Mouse (Mus musculus): ENCODE results near the gene Zfp787.
"Not testable (repeated sequence)": the region's sequence is repeated elsewhere in the genome, so short reads cannot be mapped to it uniquely, and the experiment has no call there.

The Zfp787 gene

DNA sequence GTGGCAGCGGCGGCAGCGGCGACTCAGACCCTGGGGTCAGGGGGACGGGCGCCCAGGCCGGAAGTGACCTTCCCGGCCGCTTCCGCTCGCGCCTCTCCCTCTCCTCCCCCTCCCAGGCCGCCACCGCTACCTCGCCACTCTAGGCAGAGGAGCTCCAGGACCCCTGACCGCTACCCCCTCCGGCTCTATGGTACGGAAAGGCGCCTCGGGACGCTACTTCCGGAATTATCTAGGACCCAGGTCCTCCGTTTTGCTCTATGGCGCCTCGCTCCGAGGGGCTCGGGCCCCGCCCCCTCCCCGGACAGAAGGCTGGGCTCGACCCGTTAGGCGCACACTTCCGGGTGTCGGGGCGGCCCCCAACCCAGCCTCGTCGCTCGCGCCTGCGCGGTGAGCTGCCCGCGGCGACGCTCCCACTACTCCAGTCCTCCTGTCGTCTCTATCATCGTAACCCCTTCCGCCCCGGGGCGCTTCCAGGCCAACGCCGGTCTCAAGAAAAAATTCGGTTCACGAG, at the start of gene Zfp787:
Gene Zfp787 (minus strand): TSS at position 97 of the 511 bp plus-strand sequence.
- DNase-seq (ENCODE audit: low spot score), result peak; percentile 79

DNA sequence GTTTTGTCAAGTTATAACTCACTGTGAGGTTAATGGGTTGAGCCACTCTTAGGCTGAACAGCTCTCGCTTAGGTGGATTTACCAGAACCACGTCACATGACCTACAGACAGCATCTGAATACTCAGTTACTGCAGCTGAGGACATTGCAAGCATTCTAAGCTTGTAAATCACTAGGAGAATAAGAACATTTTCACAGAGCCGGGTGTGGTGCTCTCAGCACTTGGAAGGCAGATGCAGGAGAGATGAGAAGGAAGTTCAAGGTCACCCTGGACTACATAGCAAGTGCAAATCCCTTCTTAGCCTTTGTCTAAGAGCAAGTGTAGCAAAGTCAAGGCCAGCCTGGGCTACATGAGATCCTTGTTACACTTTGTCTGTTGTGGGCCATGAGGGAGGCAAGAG, 48.4 kb upstream of the Zfp787 start:
- no peak for DNase-seq (ENCODE audit: low spot score)

DNA sequence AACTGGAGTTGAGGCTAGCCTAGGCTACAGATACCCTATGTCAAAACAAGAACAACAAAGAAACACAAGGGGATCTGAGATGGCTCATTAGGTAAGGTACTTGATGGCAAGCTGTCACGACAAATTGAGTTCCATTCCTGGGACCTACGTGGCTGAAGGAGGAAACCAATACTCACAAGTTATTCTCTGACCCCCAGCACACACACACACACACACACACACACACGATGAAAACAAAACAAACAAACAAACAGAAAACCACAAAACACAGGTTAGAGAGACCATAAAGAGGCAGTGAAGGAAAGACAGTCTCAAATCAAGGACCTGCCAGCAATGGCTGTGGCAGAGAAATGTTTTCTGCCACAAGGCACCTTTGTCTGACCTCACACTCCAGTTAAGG, 41.0 kb upstream of the Zfp787 start, which contains the start of gene Galp:
Gene Galp (plus strand): TSS at position 301 of the 400 bp plus-strand sequence.
- no peak for DNase-seq (ENCODE audit: low spot score)

DNA sequence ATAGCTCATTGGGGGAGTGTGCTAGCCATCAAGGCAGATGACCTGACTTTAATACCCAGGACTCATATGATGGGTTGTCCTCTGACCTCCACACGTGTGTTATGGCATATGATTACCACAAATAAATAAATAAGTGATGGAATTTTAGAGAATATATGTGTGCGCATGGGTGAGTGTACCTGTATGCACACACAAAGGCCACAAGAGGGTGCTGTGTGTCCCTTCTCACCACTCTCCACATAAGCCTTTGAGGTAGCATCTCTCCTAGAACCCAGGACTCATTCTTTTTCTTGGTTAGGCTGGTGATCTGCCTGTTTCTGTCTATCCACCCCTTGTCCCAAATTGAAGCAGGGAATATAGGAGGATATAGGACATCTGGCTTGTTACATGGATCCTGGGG, 40.0 kb upstream of the Zfp787 start:
- no peak for DNase-seq (ENCODE audit: low spot score)

DNA sequence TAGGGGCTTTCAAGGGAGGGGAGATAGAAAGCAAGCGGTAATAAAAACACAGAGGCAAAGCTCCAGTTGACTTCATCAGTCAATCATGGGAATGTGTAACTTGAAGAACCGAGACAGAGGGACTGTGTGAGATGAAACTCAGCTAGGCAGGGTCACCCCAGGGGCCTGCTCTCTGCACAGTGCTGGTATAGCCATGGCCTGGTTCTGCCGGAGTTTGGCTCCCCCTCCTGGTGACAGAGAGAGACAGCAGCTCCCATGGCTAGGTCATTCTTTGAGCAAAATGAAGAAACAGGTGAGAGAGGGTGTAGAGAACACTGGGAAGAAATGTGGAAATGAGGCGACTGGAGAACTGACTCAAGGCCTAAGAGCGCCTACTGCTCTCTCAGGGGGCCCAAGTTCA, 38.3 kb upstream of the Zfp787 start:
- peak; percentile 27 for DNase-seq (ENCODE audit: low spot score)

DNA sequence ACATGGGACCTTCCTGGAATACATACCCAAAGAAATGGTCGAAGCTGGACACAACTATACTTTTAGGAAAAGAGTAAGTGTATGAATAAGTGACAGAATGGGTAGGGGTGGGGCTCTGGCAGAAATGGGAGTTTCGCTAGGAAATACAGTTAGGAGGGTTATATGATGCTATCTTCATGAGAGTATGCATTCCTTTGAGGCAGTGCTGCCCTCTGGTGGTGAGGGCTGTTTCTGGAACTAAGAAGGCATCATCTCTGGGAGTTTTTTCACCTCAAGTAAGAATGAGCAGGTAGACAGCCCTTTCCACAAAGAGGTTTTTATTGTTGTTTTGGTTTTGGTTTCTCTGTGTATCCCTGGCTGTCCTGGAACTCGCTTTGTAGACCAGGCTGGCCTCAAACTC, 35.6 kb upstream of the Zfp787 start:
- peak; percentile 51 for DNase-seq (ENCODE audit: low spot score)

DNA sequence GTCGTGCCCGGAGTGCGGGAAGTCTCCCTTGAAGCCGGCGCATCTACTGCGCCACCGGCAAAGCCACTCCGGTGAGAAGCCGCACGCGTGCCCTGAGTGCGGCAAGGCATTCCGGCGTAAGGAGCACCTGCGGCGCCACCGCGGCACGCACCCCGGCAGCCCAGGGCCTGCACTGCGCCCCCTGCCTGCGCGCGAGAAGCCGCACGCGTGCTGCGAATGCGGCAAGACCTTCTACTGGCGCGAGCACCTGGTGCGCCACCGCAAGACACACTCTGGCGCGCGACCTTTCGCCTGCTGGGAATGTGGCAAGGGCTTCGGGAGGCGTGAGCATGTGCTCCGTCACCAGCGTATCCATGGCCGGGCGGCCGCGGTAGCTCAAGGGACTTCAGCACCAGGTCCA, 33.7 kb upstream of the Zfp787 start:
- DNase-seq (ENCODE audit: low spot score), result no peak

DNA sequence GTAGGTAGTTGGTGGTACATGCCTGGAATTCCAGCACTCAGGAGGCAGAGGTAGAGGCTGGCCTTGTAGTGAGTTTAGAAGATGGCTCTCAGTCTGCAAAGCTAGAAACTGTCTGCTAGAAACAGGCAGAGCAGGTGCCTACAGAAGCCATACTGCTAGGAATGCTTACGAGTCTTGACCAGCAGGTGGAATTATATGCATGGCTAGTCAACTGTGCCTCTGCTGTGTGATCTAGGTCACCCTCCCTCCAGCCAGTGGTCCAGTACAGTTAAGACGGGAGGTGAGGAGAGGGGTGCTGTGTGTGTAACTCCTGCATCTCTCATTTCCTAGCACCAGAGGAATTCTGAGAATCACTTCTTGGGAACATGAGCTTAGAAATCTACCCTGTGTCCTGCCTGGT, 31.0 kb upstream of the Zfp787 start:
- DNase-seq (ENCODE audit: low spot score), result no peak

DNA sequence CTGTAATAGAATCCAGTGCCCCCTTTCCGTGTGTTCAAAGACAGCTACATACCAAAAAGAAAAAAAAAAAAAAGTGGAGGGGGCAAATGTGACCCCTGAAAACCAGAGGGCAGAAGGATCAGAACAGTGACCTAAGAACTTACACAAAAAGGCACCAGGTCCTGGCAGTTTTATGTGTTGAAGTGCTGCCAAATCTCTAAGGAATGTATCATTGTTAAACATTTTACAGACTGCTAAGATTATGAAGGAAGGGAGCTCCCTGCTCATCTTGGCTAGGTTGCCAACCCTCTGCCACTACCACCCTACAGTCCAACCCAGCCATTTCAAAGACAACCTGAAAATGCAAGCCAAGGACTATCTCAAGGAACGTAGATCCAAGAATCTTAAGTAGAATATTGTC, 30.4 kb upstream of the Zfp787 start:
- DNase-seq (ENCODE audit: low spot score), result no peak

DNA sequence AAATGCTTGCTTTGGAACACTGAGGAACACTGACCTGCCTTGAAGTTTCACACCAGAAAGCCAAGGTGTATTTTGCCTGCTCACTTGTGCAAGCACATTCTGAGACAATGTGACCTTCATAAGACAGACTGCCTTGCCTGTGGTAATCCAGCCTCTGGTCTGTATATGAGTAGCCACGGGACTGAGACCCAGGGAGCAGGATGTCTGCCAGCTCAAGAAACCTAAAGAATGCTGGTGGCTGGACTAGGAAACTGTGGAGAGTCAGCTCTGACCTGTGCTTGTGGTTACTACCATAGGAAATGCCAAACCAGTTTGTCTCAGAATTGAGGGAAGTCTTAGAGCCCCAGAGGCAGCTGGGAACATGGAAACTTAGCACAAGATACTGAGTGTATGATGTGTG, 29.6 kb upstream of the Zfp787 start:
- DNase-seq (ENCODE audit: low spot score), result no peak

DNA sequence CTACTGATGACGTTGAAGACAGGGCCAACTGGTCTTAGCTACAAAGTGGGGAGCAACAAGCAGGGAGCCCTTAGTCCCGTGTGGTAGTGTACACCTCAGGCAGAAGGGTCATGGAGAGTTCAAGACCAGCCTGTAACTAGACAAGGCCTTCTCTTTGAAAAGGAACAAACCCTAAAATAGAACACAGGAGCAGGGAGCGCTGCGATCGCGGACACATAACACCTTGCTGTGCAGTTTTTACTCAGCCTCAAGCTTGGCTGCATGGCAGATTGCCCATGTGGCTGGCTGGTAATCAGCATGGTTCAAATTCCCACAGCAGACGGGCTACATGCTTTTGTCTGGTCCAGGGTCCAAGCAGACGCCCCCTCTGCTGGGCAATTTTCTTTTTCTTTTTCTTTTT, 28.7 kb upstream of the Zfp787 start:
- DNase-seq (ENCODE audit: low spot score), result no peak

DNA sequence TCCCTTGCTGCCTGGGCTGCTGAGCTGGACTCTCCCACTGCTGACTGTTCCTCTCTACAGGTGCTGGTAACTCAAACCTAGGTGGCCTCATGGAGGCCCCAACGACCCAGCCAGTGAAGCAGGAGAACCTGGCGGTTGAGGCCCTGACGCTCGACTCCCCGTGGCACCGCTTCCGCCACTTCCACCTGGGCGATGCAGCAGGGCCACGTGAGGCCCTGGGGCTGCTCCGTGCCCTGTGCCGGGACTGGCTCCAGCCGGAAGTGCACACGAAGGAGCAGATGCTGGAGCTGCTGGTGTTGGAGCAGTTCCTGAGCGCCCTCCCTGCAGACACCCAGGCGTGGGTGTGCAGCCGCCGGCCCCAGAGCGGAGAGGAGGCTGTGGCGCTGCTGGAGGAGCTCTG, 28.0 kb upstream of the Zfp787 start:
- DNase-seq (ENCODE audit: low spot score), result no peak

DNA sequence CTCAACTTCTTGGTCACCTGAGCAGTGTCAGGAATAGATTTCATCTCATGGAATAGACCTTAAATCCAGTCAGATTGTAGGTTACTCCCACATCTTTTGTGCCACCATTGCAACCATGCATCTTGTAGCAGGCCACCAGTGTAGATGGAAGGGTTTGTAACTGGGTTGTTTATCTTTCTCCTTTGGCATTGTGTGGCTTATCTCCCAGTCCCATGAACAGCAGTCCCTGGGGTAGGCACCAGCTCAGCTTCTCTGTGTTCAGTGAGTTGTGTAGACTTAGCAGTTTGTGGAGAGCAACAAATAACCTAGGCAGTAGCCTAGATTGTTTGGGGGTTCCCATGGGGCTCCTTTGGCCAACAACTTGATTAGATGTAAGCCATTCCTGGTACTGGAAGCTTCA, 27.1 kb upstream of the Zfp787 start:
- no peak for DNase-seq (ENCODE audit: low spot score)

DNA sequence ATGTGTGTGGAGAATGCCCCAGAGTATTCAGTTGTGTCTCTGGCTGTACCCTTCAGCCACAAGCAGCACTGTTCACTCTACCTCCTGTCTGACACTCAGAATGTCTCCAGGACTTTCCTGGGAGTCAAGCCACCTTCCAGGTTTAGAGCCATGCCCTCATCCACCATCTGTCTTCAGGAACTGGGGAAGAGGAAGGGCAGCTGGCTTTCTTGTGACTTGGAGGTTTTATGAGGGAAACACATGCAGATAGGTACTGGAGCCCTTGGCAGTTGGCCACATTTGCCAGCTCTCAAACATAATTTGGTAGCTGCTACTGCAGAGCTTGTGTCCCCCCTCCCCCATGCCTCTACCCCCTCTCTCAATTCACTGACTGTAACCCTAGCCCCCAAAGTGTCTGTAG, 23.2 kb upstream of the Zfp787 start:
- DNase-seq (ENCODE audit: low spot score), result no peak

DNA sequence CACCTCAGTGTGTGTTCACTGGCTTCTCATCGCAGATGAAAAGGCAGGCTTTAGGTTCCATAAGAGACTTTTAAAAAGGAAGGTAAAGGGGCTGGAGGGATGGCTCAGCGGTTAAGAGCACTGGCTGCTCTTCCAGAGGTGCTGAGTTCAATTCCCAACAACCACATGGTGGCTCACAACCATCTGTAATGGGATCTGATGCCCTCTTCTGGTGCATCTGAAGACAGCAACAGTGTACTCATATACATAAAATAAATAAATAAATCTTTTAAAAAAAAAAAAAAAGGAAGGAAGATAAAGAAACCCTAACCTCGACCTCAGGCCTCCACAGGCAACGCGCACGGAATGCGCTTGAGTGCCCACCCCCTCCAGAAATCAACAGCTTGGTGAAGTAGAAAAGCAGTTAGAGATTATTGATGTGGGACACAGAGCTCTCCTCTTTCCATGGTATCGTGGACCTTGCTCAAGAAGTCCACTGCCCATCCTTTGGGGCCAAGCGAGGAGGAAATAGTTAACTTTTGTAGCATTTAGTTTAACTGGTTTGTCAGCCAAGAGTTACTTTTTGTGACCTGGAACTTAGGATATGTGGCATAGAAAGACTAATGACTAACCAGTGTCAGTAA, 18.7 kb upstream of the Zfp787 start:
- DNase-seq (ENCODE audit: low spot score), result not testable (repeated sequence)

DNA sequence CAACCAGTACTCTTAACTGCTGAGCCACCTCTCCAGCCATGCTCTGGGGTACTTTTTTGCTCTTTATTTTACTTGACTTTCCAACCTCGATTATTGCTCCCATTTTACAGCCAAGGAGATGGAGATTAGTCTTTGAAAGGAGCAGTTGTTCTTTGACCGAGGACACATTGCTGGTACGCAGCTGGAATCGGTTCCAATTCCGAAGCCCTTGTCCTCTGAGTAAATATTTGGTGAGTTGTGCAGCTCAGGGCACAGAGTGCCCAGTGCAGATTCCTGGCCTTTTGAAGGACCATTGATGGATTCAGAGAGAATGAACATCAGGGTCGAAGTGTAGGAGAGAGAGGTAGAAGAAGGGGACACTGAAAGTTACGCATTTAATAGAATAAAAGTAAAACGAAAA, 18.1 kb upstream of the Zfp787 start:
- no peak for DNase-seq (ENCODE audit: low spot score)

DNA sequence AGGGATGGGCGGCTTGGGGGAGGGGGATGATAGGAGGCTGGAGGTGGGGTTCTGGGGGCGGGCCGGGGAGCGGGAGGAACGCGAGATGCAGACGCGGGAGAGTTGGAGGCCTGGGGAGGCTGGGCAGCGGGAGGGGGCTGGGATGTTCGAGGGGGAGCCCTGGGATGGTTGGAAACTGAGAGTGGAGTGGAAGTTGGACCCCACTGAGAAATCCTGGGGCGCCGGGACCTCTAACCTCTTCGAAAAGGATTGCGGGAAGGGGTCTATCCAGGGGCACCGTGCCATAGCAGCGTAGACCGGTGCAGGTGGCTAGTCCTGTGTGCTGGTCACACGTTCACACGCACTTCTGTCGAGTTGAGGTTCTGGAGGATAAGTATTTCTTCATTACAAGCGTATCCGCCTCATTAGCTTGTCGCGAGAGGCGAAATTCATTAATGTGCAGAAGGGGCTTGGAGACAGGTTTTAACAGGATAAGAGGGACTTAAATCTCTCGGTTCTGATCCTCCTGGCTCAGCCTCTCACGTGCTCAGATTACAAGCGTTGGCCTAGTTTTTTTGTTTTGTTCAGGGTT, 17.0 kb upstream of the Zfp787 start:
- no peak for DNase-seq (ENCODE audit: low spot score)

DNA sequence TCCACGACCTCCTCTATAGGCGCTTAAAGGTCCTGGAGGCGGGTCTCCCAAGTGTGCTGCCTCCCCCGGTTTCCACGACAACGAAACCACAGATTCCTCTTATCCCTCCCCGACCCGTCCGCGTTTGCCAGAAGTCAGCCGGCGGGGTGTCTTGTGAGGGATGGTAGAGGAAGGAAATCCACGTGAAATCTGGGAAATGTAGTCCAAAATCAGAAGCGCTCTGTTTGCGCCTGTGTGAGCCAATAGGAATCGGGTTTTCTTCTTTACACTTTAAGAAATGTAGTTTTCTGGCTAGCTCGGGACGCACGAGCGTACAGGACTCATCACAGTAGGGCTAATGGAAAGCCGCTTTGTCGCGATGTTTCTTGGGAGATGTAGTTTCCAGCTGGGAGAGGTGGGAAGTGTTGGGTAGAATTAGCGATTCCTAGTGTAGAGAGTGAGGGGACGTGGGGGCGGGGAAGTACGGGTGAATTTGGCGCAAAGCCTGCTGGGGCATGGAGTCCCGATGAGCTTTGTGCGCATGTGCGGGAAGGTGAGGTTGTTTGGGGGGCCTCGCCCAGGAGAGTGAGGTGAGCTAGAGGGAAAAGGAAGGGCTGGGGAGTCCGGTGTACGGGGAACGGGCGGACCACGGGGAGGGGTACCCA, 16.3 kb upstream of the Zfp787 start, which contains the start of gene Zfp444:
Gene Zfp444 (plus strand): TSS at position 221 of the 644 bp plus-strand sequence.
- peak; percentile 81 for DNase-seq (ENCODE audit: low spot score)

DNA sequence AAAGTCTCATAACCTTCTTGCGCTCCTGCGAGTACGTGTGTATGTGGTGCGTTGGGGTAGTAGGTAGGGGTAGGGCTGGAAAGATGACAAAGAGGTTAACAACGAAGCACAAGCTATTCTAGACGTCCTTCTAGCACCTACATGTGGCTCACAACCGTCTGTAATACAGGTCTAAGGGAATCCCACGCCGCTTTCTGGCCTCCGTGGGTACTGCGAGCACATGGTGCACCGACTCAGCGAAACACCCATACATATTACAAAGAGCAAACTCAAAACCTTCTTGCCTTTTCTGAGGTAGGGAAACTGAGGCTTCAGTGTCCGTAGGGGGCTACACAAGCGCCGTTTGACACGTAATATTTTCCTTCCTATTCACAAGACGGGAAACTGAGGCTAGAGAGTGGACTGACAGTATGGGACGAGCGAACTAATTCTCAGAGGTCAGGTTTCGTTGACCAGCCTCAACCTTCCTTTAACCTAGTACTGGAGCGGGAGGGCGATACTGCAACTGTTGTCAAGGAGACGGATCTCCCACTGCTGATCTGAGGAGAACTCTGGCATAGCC, 15.7 kb upstream of the Zfp787 start:
- peak; percentile 46 for DNase-seq (ENCODE audit: low spot score)

DNA sequence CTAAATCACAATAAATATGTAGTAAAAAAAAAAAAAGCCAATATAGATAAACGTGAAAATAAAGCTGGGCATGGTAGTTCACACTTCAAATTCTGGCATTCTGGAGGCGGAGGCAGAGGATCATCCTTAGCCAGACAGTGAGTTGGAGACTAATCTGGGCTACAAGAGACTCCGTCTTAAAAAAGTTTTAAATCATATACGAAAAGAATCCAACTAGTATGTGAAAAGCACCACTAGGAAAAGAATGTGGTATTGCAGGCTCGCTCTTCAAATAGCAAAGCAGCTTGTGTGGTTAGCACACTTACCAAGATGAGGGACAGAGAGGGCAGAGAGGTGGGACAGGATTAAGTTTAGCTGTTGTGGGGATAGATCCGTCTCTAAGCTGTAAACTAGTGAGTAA, 15.1 kb upstream of the Zfp787 start:
- DNase-seq (ENCODE audit: low spot score), result no peak

DNA sequence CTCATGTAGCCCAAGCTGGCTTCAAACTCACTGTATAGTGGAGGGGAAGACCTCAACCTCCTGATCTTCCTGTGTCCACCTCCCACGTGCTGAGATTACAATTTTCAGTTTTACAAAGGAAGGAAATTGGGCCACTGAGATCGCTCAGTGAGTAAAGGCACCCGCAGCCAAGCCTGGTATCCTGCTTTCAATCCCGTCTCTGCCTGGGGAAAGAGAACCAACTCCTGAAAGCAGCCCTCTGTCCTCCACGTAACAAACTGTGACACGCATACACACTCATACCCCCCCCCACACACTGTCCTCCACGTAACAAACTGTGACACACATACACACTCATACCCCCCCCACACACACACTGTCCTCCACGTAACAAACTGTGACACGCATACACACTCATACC, 14.6 kb upstream of the Zfp787 start:
- DNase-seq (ENCODE audit: low spot score), result no peak

DNA sequence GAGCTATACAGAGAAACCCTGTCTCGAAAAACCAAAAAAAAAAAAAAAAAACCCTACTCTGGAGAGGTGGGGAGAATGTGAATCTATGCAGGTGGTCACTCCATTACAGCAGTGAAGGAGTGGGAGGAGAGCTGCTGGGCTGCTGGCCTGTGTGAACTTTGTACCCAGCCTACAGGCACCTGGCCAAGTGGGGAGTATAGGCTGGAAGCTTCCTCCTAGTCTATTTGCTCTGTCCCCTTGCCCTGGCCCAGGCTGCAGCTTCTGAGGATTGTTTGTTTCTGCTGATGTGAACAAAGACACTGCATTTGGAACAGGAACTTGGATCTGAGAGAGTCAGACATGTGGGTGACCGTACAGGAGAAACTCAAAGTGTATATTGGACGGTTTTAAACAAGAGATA, 13.6 kb upstream of the Zfp787 start:
- DNase-seq (ENCODE audit: low spot score), result no peak

DNA sequence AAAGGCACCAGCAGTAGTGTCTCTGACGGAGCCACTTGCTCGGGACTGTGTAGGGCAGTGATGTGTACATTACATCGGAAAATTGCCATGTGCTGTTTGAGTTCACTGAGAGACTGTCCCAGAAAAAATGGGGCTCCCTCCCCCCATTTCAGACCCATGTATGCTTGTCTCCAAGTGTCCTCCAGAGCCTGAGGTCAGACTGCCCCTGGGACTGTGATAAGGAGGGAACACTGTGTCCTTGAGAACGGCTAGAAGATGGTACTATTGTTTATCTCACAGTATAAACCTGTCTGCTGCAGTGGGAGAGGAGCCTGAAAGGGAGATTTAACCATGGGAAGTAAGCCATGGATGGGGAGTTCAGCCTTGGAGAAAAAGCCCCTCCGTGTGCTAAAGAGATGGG, 8.9 kb upstream of the Zfp787 start:
- DNase-seq (ENCODE audit: low spot score), result no peak

All from spleen, adult 12 weeks (tissue).